ENCODE assay signal across 10 mouse cellular contexts in the genomic region with DNA sequence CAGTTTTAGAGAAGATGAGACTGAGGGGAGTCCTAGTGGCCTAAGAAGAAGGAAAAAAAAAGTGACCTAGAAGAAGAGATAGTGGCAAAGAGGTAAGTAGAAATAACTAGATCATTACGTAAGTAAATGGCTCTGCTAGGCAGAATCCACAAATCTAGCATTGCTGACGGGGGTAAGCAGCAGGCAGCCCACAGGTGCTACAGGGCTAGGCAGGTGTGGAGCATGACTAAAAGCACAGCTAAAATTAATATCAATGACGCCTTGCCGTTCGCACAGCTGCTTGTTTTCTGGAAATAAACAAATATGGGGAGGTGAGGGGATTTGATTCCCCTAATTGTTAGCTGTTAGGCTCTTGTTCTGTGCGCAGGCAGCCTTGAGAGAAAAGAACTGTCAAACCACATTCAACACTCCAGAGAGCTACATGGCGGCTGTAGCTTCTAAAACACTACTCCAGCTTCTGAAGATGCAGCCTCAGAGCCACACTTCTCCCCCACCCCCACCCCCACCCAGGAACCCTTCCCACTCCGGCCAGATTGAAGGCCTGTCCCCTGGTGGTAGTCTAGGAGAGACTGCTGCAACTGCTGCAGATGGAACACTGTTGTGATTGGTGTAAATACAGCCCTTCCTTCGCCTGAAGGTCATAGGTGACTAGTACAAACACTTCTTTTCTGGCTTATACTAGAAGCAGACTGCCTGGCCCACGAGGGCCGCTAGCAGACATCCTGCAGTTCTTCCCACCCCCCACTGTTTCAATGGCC. TPM values are rescaled to one million over a fixed set of nuclear protein-coding genes. Genes with fewer than 3 reads are reported as not detected.
DNase-seq lines count a peak whose midpoint lies in the region; ATAC-seq and TF ChIP-seq lines count a peak whose summit lies in the region.
"Had no signal": no experiment of that assay in that cellular context is flagged by ENCODE, and none has a peak within 500 bp of the region (broad histone marks: within the 10 kb centered on the region; RNA-seq: fewer than 3 reads in every experiment).

No protein-coding gene starts in this region.

- H3K9me3 ChIP-seq in midbrain, postnatal 0 days (ENCODE audit: low read length) = no peaks in the 10 kb centered on the region
- no peaks in the 10 kb centered on the region for H3K9me3 ChIP-seq in midbrain, embryonic 15.5 days
- no peaks in the 10 kb centered on the region for H3K9me3 ChIP-seq in liver, embryonic 15.5 days (replicated peaks)

- DNase-seq in cerebellum, adult 9-11 months = peak; percentile 30
- DNase-seq in cerebellum, postnatal 14 days = no peak
- DNase-seq in midbrain, postnatal 0 days (ENCODE audit: low spot score) = no peak
- peak; percentile 44 for DNase-seq in yolk sac, embryonic 10.5 days (ENCODE audit: low spot score)
- no peak for DNase-seq in ovary, postnatal 10 days (ENCODE audit: low spot score)
- no peak for DNase-seq in left cerebral cortex, adult 18-20 months (ENCODE audit: low spot score in 2 of 2)
- DNase-seq: forebrain, postnatal 0 days had no signal

- H3K27me3 ChIP-seq in midbrain, postnatal 0 days (ENCODE audit: insufficient read depth, low read length) = no peaks in the 10 kb centered on the region
- H3K27me3 ChIP-seq in midbrain, embryonic 15.5 days (replicated peaks) = peaks cover 20% of the 10 kb centered on the region
- peaks cover 29% of the 10 kb centered on the region for H3K27me3 ChIP-seq in liver, embryonic 15.5 days

- WGBS in midbrain, postnatal 0 days = 58% methylated on average over 11 of the region's 11 CpGs
- 52% methylated on average over 11 of the region's 11 CpGs for WGBS in midbrain, embryonic 15.5 days
- 63% methylated on average over 11 of the region's 11 CpGs for WGBS in liver, embryonic 15.5 days (ENCODE audit: insufficient replicate concordance)

- no peaks in the 10 kb centered on the region for H3K4me1 ChIP-seq in midbrain, postnatal 0 days (ENCODE audit: insufficient read depth, low read length)
- H3K4me1 ChIP-seq in midbrain, embryonic 15.5 days = peaks cover 10% of the 10 kb centered on the region; the same call in 1 of the 2 replicates
- peaks cover 17% of the 10 kb centered on the region for H3K4me1 ChIP-seq in liver, embryonic 15.5 days (replicated peaks)

- no peak overlapping the region for H3K9ac ChIP-seq in midbrain, postnatal 0 days (replicated peaks; ENCODE audit: low read length, poor library complexity, severe bottlenecking)
- H3K9ac ChIP-seq in midbrain, embryonic 15.5 days = no peak overlapping the region
- no peak overlapping the region for H3K9ac ChIP-seq in liver, embryonic 15.5 days
- H3K9ac ChIP-seq: forebrain, postnatal 0 days; hindbrain, embryonic 14.5 days had no signal

- H3K4me2 ChIP-seq in midbrain, postnatal 0 days (ENCODE audit: low read depth, low read length, poor library complexity, severe bottlenecking) = no peak overlapping the region
- no peak overlapping the region for H3K4me2 ChIP-seq in midbrain, embryonic 15.5 days
- H3K4me2 ChIP-seq in liver, embryonic 15.5 days = no peak overlapping the region

- H3K27ac ChIP-seq in midbrain, postnatal 0 days (ENCODE audit: low read depth, low read length) = no peak overlapping the region
- H3K27ac ChIP-seq in midbrain, embryonic 15.5 days = no peak overlapping the region
- H3K27ac ChIP-seq in liver, embryonic 15.5 days (replicated peaks) = peak overlapping the region; percentile 0; the same call in 1 of the 2 replicates
- H3K27ac ChIP-seq: hindbrain, embryonic 14.5 days had no signal

- no peaks in the 10 kb centered on the region for H3K36me3 ChIP-seq in midbrain, postnatal 0 days (ENCODE audit: insufficient read depth, low read length)
- H3K36me3 ChIP-seq in midbrain, embryonic 15.5 days (replicated peaks) = no peaks in the 10 kb centered on the region
- peaks cover 4% of the 10 kb centered on the region for H3K36me3 ChIP-seq in liver, embryonic 15.5 days (replicated peaks)

- no peak overlapping the region for H3K4me3 ChIP-seq in midbrain, postnatal 0 days (ENCODE audit: low read depth, low read length)
- no peak overlapping the region for H3K4me3 ChIP-seq in midbrain, embryonic 15.5 days
- H3K4me3 ChIP-seq in liver, embryonic 15.5 days (replicated peaks) = no peak overlapping the region

- ATAC-seq in midbrain, postnatal 0 days (ENCODE audit: low FRiP score) = no peak
- no peak for ATAC-seq in midbrain, embryonic 15.5 days (replicated peaks)
- no peak for ATAC-seq in liver, embryonic 15.5 days (ENCODE audit: insufficient read depth)
- ATAC-seq: forebrain, postnatal 0 days had no signal

- peak; percentile 30 for TF ChIP-seq CTCF in midbrain, postnatal 0 days (IDR thresholded peaks at IDR 0.05)

RNA-seq across cellular contexts. Expression of a gene that starts 15.1 kb away (rescaled TPM):
- 2.6 and 3.2 TPM in 2 replicates for total RNA-seq in midbrain, postnatal 0 days (2014; rRNA removed)
- 0.96 and 1.3 TPM in 2 replicates for polyA plus RNA-seq in midbrain, postnatal 0 days (2015; fragmentation: Nextera tagmentation; extraction: Ambion mirVana)
- polyA plus RNA-seq in midbrain, embryonic 15.5 days (2015; fragmentation: Nextera tagmentation; extraction: Ambion mirVana) = 0.96 and 1.3 TPM in 2 replicates
- 1.8 and 2.1 TPM in 2 replicates for polyA plus RNA-seq in liver, embryonic 15.5 days (2015; fragmentation: Nextera tagmentation; extraction: Ambion mirVana)
- 1 to 10 TPM; 4.4 to 5.2 TPM for total RNA-seq in left cerebral cortex, adult 18-20 months (2021)

Comparison
In these comparisons a context has a peak if more than half of its experiments do, and no peak if none do; other contexts are left out.
1. DNase-seq: peak in cerebellum, adult 9-11 months (single experiment) and yolk sac, embryonic 10.5 days (single experiment); none in cerebellum, postnatal 14 days (0 of 2), midbrain, postnatal 0 days (single experiment), ovary, postnatal 10 days (single experiment) and left cerebral cortex, adult 18-20 months (0 of 2).